Mouse (Mus musculus): ENCODE measurements around the gene Prss40. TPM values are rescaled to one million over a fixed set of nuclear protein-coding genes. Genes with fewer than 3 reads are reported as not detected.

The Prss40 gene
- not detected in 2 replicates for polyA plus RNA-seq (2012)

GRCm38 (mm10) chr1:34560843-34561242 lies at the start of gene Prss40:
TSS of gene Prss40 (minus strand) at chr1:34560943.
- TF ChIP-seq GATA1 (IDR thresholded peaks at IDR 0.05; ENCODE audit: low read length), result no peak

- no peak for TF ChIP-seq GATA1 (IDR thresholded peaks at IDR 0.05; ENCODE audit: low read length)
Observed at GRCm38 (mm10) chr1:34602363-34602762, 41.6 kb upstream of the Prss40 start.

- TF ChIP-seq GATA1 (IDR thresholded peaks at IDR 0.05; ENCODE audit: low read length), result no peak
Observed at GRCm38 (mm10) chr1:34601323-34602047, 40.7 kb upstream of the Prss40 start.

GRCm38 (mm10) chr1:34600000-34600399 lies 39.3 kb upstream of the Prss40 start:
- TF ChIP-seq GATA1 (IDR thresholded peaks at IDR 0.05; ENCODE audit: low read length), result no peak

- no peak for TF ChIP-seq GATA1 (IDR thresholded peaks at IDR 0.05; ENCODE audit: low read length)
Observed at GRCm38 (mm10) chr1:34587298-34588096, 26.8 kb upstream of the Prss40 start.

GRCm38 (mm10) chr1:34584736-34585135 lies 24.0 kb upstream of the Prss40 start:
- TF ChIP-seq GATA1 (IDR thresholded peaks at IDR 0.05; ENCODE audit: low read length), result no peak

GRCm38 (mm10) chr1:34583821-34584263 lies 23.1 kb upstream of the Prss40 start:
- no peak for TF ChIP-seq GATA1 (IDR thresholded peaks at IDR 0.05; ENCODE audit: low read length)

GRCm38 (mm10) chr1:34582218-34582617 lies 21.5 kb upstream of the Prss40 start:
- no peak for TF ChIP-seq GATA1 (IDR thresholded peaks at IDR 0.05; ENCODE audit: low read length)

- TF ChIP-seq GATA1 (IDR thresholded peaks at IDR 0.05; ENCODE audit: low read length), result no peak
Observed at GRCm38 (mm10) chr1:34579782-34580356, 19.1 kb upstream of the Prss40 start.

GRCm38 (mm10) chr1:34578851-34579781 lies 18.4 kb upstream of the Prss40 start, which contains the start of gene Amer3:
TSS of gene Amer3 (plus strand) at chr1:34579657.
- TF ChIP-seq GATA1 (IDR thresholded peaks at IDR 0.05; ENCODE audit: low read length), result no peak

GRCm38 (mm10) chr1:34573221-34573620 lies 12.5 kb upstream of the Prss40 start:
- TF ChIP-seq GATA1 (IDR thresholded peaks at IDR 0.05; ENCODE audit: low read length), result no peak

- TF ChIP-seq GATA1 (IDR thresholded peaks at IDR 0.05; ENCODE audit: low read length), result no peak
Observed at GRCm38 (mm10) chr1:34571431-34571830, 10.7 kb upstream of the Prss40 start.

- no peak for TF ChIP-seq GATA1 (IDR thresholded peaks at IDR 0.05; ENCODE audit: low read length)
Observed at GRCm38 (mm10) chr1:34569876-34570275, 9.1 kb upstream of the Prss40 start.

GRCm38 (mm10) chr1:34568120-34568519 lies 7.4 kb upstream of the Prss40 start:
- TF ChIP-seq GATA1 (IDR thresholded peaks at IDR 0.05; ENCODE audit: low read length), result no peak
